Mouse (Mus musculus) ES-Bruce4 (cell line): ENCODE results near the gene Tmc6. TPM values are rescaled to one million over a fixed set of nuclear protein-coding genes. Genes with fewer than 3 reads are reported as not detected.

ENCODE experiments used
- H3K27ac ChIP-seq: 2 replicates; pipeline ENCODE4 v1.5.1; 2012; ENCODE audit warnings: low read length, inconsistent platforms; ENCODE audit not compliant: insufficient read depth
- H3K27me3 ChIP-seq: 2 replicates; pipeline ENCODE4 v1.6.1; 2012; ENCODE audit warnings: mild to moderate bottlenecking, low read length, inconsistent platforms; ENCODE audit not compliant: control insufficient read depth, poor library complexity, insufficient read depth, severe bottlenecking
- H3K36me3 ChIP-seq: 2 replicates; pipeline ENCODE4 v1.6.1; 2012; ENCODE audit warnings: inconsistent platforms, mild to moderate bottlenecking, low read length, moderate library complexity; ENCODE audit not compliant: control insufficient read depth, poor library complexity, insufficient read depth, severe bottlenecking
- H3K4me1 ChIP-seq: one replicate; pipeline ENCODE4 v1.8.1; 2011; ENCODE audit warnings: low read length; ENCODE audit not compliant: control insufficient read depth, insufficient read depth
- H3K4me3 ChIP-seq: 2 replicates; pipeline ENCODE4 v1.5.1; 2011; ENCODE audit warnings: low read depth, mild to moderate bottlenecking, low read length
- H3K9ac ChIP-seq: 2 replicates; pipeline ENCODE4 v1.6.1; 2012; ENCODE audit warnings: low read depth, mild to moderate bottlenecking, inconsistent platforms; ENCODE audit not compliant: poor library complexity, severe bottlenecking
- H3K9me3 ChIP-seq: replicated peaks from 2 replicates; pipeline ENCODE4 v1.6.1; 2012; ENCODE audit warnings: mild to moderate bottlenecking, low read length, inconsistent platforms; ENCODE audit not compliant: control insufficient read depth, poor library complexity, insufficient read depth, severe bottlenecking
- CTCF ChIP-seq: IDR thresholded peaks from one replicate; pipeline ENCODE4 v1.8.1; 2011; ENCODE audit warnings: low read depth, low read length
- EP300 ChIP-seq: IDR thresholded peaks from 2 replicates; pipeline ENCODE4 v1.6.1; 2011; ENCODE audit warnings: low read depth, low read length; ENCODE audit not compliant: insufficient read depth
- POLR2A ChIP-seq: IDR thresholded peaks from one replicate; pipeline ENCODE4 v1.8.1; 2011; ENCODE audit warnings: low read length; ENCODE audit not compliant: insufficient read depth
- polyA plus RNA-seq: library from polyadenylated mRNA; stranded (reverse); fragments of >200 nt; gene quantifications from 2 replicates; pipeline ENCODE4 v1.2.4, GENCODE M21; 2011; ENCODE audit warnings: low read depth; ENCODE audit not compliant: missing spikeins, insufficient read depth, insufficient read length

Tmc6 gene
- polyA plus RNA-seq, 1 experiment, result 12.3 TPM

DNA sequence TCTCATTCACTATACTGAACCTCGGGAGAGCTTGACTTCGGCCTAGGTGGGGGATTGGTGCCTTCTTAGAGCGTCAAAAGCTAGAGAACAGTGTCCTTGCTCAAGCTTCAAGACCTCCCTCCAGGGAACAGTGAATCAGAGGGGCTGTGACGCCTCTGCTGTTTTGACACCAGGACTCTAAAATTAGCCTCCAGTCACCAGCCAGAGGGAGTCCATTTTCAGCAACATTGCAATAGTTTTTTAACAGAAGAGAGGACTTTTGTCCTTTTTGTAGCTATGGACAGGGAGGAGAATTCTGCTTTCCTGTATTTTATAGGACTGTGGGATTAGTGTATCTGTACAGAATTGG, 51.5 kb downstream of the Tmc6 start:
- H3K27ac ChIP-seq, result no peak overlapping the region
- H3K27me3 ChIP-seq, result no peaks in the 10 kb centered on the region
- no peaks in the 10 kb centered on the region for H3K4me1 ChIP-seq
- no peak overlapping the region for H3K9ac ChIP-seq
- H3K4me3 ChIP-seq, result no peak overlapping the region
- H3K9me3 ChIP-seq, result no peaks in the 10 kb centered on the region
- TF ChIP-seq CTCF (no peak), EP300 (no peak), POLR2A (no peak)
- H3K36me3 ChIP-seq, result peaks cover 6% of the 10 kb centered on the region; the same call in 1 of the 2 replicates

DNA sequence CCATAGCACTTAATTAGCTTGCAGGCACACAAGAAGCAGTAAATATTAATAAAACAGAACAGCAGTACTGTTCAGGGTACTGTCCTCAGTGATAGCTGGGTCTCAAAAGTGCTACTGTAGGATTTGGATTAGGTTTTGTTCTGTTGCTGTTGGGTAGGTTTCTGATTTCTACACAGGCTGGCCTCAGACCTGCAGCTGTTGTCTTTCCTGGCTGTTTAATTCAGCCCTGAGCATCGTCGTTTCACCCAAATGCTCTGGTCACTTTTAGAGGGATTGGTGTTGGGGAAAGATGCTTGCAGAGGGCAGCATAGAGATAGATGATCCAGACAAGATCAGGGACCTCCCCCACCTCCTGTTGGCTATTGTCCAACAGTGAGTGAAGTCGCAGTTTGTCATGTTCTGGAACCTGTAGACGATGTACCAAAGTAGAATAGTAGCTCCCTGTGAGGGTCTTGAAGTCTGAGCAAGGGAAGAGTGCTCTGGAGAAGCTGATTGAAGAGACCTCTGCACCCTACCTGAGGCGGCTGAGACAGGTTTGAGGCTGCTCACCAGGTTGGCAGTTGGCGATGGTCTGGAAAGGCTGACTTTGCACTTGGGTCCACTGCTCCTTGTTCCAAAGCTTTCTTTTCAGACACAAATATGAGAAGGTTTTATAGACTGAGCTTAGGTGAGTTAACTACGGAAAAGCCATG, 52.1 kb downstream of the Tmc6 start:
- no peak overlapping the region for H3K4me3 ChIP-seq
- H3K27ac ChIP-seq, result no peak overlapping the region
- TF ChIP-seq POLR2A, result no peak
- H3K4me1 ChIP-seq, result no peaks in the 10 kb centered on the region
- H3K9me3 ChIP-seq, result no peaks in the 10 kb centered on the region
- H3K9ac ChIP-seq, result no peak overlapping the region
- H3K36me3 ChIP-seq, result peaks cover 6% of the 10 kb centered on the region; the same call in 1 of the 2 replicates
- no peaks in the 10 kb centered on the region for H3K27me3 ChIP-seq

DNA sequence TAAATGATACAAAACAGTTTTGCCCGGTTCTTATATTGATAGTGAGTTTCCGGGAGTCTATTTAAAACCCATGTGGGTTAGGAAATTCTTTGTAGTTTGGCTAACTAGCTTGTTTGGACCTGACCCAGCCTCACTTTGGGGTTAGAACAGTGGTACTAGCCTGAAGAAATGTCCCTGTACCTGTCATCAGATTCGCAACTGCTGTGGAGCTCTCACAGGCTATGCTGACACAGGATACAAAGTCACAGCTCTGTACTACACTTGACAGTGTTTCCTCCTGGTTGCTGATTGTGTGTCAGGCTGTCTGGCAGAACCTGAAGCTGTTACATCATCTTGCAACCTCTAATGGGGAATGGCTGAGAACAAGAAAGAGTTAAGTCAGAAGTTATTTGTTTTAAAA, 52.7 kb downstream of the Tmc6 start:
- H3K27me3 ChIP-seq, result no peaks in the 10 kb centered on the region
- H3K9ac ChIP-seq, result no peak overlapping the region
- TF ChIP-seq CTCF (no peak), EP300 (no peak), POLR2A (no peak)
- H3K9me3 ChIP-seq, result no peaks in the 10 kb centered on the region
- H3K27ac ChIP-seq, result no peak overlapping the region
- peaks cover 4% of the 10 kb centered on the region; the same call in 1 of the 2 replicates for H3K36me3 ChIP-seq
- H3K4me1 ChIP-seq, result no peaks in the 10 kb centered on the region
- H3K4me3 ChIP-seq, result no peak overlapping the region

DNA sequence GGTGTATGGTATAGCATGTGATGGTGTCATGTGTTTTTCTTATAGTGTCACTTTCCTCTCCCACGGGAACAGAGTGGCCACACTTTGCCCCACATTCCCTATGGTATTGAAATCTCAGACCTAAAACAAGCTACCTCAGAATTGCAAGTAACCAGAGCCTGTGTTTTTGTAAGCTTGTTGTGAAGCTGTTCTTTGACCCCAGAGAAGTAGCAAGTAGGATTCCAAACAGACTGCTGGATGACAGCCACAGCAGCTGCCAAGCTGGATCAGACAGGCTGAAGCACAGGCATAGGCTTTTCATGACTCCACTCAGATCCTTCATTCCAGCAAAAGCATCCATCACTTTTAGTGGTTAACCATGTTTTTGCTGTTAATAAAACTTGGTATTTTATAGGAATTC, 53.2 kb downstream of the Tmc6 start:
- no peak for TF ChIP-seq CTCF
- TF ChIP-seq EP300, result no peak
- TF ChIP-seq POLR2A, result no peak
- H3K36me3 ChIP-seq, result peaks cover 4% of the 10 kb centered on the region; the same call in 1 of the 2 replicates
- H3K9me3 ChIP-seq, result no peaks in the 10 kb centered on the region
- H3K4me1 ChIP-seq, result no peaks in the 10 kb centered on the region
- H3K9ac ChIP-seq, result no peak overlapping the region
- H3K4me3 ChIP-seq, result no peak overlapping the region
- H3K27me3 ChIP-seq, result no peaks in the 10 kb centered on the region
- H3K27ac ChIP-seq, result no peak overlapping the region

DNA sequence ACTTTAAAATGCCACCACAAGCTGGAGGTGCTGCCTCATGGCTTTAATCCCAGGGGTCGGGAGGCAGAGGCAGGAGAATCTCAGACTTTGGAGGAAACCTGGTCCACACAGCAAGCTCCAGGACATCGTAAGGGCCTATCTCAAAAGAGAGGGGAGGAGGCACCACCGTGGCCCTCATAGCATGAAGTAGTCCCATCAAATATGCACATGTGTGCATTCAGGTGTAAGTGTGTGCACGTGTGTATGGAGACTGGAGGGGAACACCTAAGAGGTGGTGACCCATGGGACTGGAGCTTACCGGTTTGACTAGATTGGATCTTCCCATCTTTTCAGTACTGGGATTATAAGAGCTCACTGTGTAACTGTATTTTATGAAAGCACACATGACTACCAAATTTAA, 53.8 kb downstream of the Tmc6 start:
- Histone ChIP-seq H3K4me1 (no peaks in the 10 kb centered on the region), H3K36me3 (no peaks in the 10 kb centered on the region; the same call in 1 of the 2 replicates), H3K9me3 (no peaks in the 10 kb centered on the region), H3K4me3 (no peak overlapping the region), H3K9ac (no peak overlapping the region), H3K27ac (no peak overlapping the region), H3K27me3 (no peaks in the 10 kb centered on the region)
- TF ChIP-seq EP300, result no peak
- TF ChIP-seq POLR2A, result no peak
- TF ChIP-seq CTCF, result no peak

DNA sequence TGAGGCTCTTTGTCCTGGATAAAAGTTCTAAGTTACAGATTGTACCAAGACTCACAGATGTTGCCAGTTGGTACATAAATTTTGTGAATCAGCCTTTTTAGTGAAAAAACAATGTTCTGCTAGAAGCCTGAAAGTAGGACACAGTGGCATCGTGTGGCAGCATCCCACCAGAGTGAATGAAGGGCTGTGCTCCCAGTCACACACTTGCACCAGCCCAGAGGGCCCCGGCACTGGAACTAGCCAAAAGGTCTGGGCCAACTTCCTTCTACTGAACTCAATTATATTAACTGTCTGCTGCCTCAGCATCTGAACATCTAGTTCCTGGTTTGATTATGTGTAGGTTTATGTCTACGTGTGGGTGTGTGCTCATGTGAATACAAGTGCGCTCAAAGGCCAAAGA, 55.0 kb downstream of the Tmc6 start:
- TF ChIP-seq CTCF (no peak), EP300 (no peak), POLR2A (no peak)
- Histone ChIP-seq H3K9me3 (no peaks in the 10 kb centered on the region), H3K36me3 (no peaks in the 10 kb centered on the region), H3K4me1 (no peaks in the 10 kb centered on the region), H3K9ac (no peak overlapping the region), H3K27me3 (no peaks in the 10 kb centered on the region), H3K4me3 (no peak overlapping the region), H3K27ac (no peak overlapping the region)
